Mouse (Mus musculus) limb, embryonic 15.5 days (tissue): Measurements from ENCODE around the gene Itih4. TPM values are rescaled to one million over a fixed set of nuclear protein-coding genes. Genes with fewer than 3 reads are reported as not detected.
A peak's percentile ranks its signal among the peaks of the same experiment; 100 is the strongest.

ENCODE experiments used
- ATAC-seq: fragments of 200-750 bp; cut with Nextera tagmentation; 2 replicates; pipeline ENCODE4 v1.8.0; 2017; ENCODE audit warnings: low read depth, moderate TSS enrichment; ENCODE audit not compliant: insufficient number of reproducible peaks, low FRiP score, low TSS enrichment
- H3K27ac ChIP-seq: fragments of 300-500 bp; sonication (generic); 2 replicates; pipeline ENCODE4 v1.5.1; 2015; ENCODE audit warnings: moderate library complexity, mild to moderate bottlenecking, inconsistent platforms
- H3K27me3 ChIP-seq: fragments of 300-500 bp; sonication (generic); 2 replicates; pipeline ENCODE4 v1.6.1; 2015; ENCODE audit warnings: inconsistent platforms
- H3K36me3 ChIP-seq: fragments of 300-500 bp; sonication (generic); 2 replicates; pipeline ENCODE4 v1.6.1; 2015; ENCODE audit warnings: inconsistent platforms
- H3K4me1 ChIP-seq: fragments of 300-500 bp; sonication (generic); 2 replicates; pipeline ENCODE4 v1.6.1; 2015; ENCODE audit warnings: inconsistent platforms
- H3K4me2 ChIP-seq: fragments of 300-500 bp; sonication (generic); 2 replicates; pipeline ENCODE4 v1.6.1; 2015; ENCODE audit warnings: mild to moderate bottlenecking, inconsistent platforms
- H3K4me3 ChIP-seq: fragments of 300-500 bp; sonication (generic); 2 replicates; pipeline ENCODE4 v1.5.1; 2015; ENCODE audit warnings: mild to moderate bottlenecking, inconsistent platforms
- H3K9ac ChIP-seq: fragments of 300-500 bp; sonication (generic); 2 replicates; pipeline ENCODE4 v1.6.1; 2015; ENCODE audit warnings: inconsistent platforms
- H3K9me3 ChIP-seq: fragments of 300-500 bp; sonication (generic); 2 replicates; pipeline ENCODE4 v1.6.1; 2016; ENCODE audit warnings: inconsistent platforms
- WGBS: fragments of 180-500 bp; shearing (Covaris S2); methylation state at CpG from one replicate; pipeline ENCODE4 v1.1.7; 2015; 5-methylcytosine and 5-hydroxymethylcytosine counted together
- polyA plus RNA-seq: library from polyadenylated mRNA; unstranded; fragments of >200 nt; fragmentation: Nextera tagmentation; extraction: Ambion mirVana; gene quantifications from 2 replicates; pipeline ENCODE4 v1.2.1, GENCODE M21; 2015

Itih4 gene
- polyA plus RNA-seq, 1 experiment from 2014 or later = 0.28 TPM

DNA sequence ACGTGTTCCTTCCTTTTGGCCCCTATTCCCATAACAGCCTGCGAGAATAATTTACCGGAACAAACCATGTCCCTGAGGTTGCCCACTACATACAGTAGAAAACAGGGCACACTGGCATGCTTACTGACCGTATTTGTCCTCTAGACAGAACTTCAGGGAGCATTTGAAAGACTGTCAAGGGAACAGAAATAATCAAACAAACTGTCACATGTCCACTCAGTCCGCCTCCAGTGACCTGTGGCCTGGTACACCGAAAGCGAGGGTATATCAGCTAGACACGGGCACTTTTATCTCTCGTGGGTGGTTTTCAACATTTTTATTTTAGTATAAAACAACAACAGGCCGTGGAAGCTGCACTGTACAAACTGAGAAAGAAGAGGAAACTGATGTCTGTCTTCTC is 17.4 kb upstream of the Itih4 start:
- no peak overlapping the region for H3K27ac ChIP-seq
- peaks cover 20% of the 10 kb centered on the region for H3K4me1 ChIP-seq
- no peak for ATAC-seq

DNA sequence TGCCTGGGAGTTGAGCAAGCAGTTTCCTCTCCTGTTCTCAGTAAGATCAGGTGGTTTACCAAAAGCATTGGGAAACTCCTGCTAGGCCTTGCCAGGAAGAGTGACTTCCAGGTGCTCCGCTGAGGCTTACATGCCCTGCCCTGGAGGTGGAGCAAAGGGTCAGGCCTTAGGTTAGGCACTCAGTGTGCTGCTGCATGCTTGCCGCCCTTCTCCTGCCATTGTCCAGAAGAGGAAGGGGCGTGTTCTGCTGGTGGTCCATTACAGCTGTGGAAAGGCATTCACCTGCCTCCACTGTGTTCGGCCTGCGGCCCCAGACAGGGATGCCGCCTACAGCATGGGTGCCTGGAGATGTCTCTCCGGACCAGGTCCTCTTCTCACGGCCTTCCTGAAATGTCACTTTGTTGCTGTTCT is 16.9 kb upstream of the Itih4 start:
- no peak overlapping the region for H3K4me2 ChIP-seq
- peaks cover 43% of the 10 kb centered on the region for H3K36me3 ChIP-seq
- peaks cover 22% of the 10 kb centered on the region for H3K4me1 ChIP-seq
- H3K27me3 ChIP-seq = no peaks in the 10 kb centered on the region
- ATAC-seq = no peak
- peak overlapping the region; percentile 86 for H3K27ac ChIP-seq
- no peak overlapping the region for H3K9ac ChIP-seq
- H3K4me3 ChIP-seq = no peak overlapping the region
- 82% methylated on average over 8 of the region's 8 CpGs for WGBS
- no peaks in the 10 kb centered on the region for H3K9me3 ChIP-seq

More for the DNA sequence above, 17.4 kb upstream of the Itih4 start:
- no peak overlapping the region for H3K4me3 ChIP-seq
- peaks cover 46% of the 10 kb centered on the region for H3K36me3 ChIP-seq
- H3K27me3 ChIP-seq = no peaks in the 10 kb centered on the region
- WGBS = 84% methylated on average over 10 of the region's 10 CpGs
- no peak overlapping the region for H3K4me2 ChIP-seq
- H3K9ac ChIP-seq = no peak overlapping the region
- H3K9me3 ChIP-seq = no peaks in the 10 kb centered on the region

DNA sequence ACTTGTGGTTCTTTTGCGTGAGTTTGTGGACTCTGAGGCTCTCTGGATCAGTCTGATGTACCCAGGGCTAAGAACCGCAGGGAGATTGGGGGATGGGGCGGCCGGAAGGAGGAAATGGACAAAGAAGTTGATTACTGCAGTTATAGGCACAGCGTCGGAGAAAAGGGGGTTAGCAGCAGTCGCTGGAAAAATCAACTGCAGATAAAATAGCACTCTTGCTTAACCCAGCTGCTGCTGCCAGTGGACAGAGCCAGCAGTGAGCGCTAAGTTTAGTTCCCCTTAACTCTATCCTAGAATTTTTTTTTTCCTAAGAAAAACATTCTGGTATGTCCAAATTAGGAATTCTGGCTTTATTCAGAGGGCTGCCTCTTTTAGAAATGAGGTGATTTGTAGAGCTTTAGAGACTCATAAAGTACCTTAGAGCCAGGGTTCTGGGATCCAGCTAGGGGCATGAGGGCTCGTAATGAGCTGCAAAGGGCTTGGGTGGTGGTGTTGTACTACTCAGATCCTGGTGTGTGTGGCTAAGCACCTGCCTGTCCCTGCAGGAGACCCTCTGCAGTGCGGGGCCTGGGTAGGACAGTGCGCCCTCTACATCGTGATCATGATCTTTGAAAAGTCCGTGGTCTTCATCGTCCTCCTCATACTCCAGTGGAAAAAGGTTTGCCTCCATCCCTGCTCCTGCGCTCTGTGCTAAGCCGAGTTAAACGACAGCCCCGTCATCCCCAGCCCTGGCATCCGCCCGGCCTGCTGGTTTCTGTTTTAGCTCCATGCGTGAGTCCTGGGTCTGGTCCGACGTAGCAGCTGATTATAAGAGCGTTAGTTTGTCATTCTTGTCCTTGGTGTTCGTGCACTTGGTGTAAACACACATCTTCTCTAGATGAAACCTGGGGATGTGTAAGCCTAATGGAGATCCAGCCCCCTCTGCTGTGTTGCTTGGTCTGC is 15.8 kb upstream of the Itih4 start:
- Histone ChIP-seq H3K9me3 (no peaks in the 10 kb centered on the region), H3K4me1 (peaks cover 22% of the 10 kb centered on the region), H3K4me2 (peak overlapping the region; percentile 19; the same call in 1 of the 2 replicates), H3K27ac (peak overlapping the region; percentile 86), H3K27me3 (no peaks in the 10 kb centered on the region), H3K9ac (no peak overlapping the region), H3K36me3 (peaks cover 40% of the 10 kb centered on the region), H3K4me3 (no peak overlapping the region)
- 52% methylated on average over 25 of the region's 25 CpGs for WGBS
- ATAC-seq = peak; percentile 68

DNA sequence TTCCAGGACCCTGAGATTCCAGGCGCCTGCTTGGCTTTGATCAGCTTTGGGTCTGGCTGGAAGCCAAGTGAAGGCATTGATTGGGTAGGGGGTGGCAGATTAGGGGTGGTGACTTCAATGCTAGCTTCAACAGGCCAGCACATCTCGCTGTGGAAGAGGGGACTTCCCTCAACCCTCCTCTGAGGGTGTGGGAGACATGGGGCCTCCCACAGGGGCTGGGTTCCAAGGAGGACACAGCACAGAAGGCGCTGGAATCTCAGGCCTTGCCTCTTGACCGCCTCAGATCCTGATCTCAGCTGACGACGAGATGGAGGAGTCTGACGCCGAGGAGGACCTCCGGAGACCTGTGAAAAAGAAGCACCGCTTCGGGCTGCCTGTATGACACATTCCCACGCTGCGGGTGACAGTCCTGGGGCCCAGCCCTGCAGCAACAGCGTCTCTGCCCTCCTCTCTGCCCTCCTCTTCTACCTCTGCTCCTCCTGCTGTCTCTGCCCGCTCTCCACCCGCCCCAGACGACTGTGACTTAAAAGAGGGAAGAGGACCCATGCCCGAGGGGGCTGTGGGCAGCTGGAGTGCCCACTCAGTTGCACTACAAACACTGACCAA is 12.1 kb upstream of the Itih4 start:
- 78% methylated on average over 18 of the region's 18 CpGs for WGBS

DNA sequence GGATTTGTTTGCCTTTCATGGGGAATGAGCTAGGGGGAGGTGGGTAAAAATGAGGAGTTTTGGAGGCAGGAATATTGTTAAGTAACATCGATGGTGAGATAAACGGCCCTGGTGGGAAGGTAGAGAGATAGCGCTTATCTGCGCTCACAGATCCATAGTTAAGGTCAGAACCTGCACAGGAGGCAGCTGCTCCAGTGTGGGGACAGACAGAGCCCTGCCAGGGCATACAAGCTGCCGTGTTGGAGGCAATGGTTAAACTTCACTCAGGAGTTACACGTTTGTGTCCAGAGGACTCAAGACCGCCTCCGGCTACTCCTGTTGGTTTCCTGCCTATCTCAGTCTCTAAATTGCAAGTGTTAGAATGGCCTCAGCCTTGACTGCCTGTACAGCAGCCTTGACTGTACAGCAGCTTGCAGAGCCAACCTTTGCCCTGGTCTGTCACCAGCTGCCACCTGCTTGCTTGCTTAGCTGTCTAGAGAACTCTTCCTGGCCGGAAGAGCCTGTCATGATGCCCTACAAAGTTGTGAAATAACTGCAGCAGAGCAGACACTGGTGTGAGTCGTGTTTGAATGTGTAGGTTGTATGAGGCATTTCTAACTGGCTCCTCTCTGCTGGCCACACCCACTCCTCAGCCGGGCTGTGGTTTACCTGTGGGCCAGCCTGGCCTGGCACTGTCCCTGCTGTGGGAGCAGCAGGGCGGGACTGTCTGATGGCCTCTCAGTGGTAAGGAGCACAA is 11.0 kb upstream of the Itih4 start:
- no peak overlapping the region for H3K4me2 ChIP-seq
- no peak for ATAC-seq
- H3K4me3 ChIP-seq = no peak overlapping the region
- peaks cover 29% of the 10 kb centered on the region for H3K4me1 ChIP-seq
- 86% methylated on average over 12 of the region's 12 CpGs for whole genome bisulfite sequencing
- H3K9me3 ChIP-seq = no peaks in the 10 kb centered on the region
- H3K27ac ChIP-seq = no peak overlapping the region
- peaks cover 34% of the 10 kb centered on the region for H3K36me3 ChIP-seq
- H3K27me3 ChIP-seq = no peaks in the 10 kb centered on the region
- H3K9ac ChIP-seq = no peak overlapping the region

More for the DNA sequence above, 12.1 kb upstream of the Itih4 start:
- Histone ChIP-seq H3K27me3 (no peaks in the 10 kb centered on the region), H3K9me3 (no peaks in the 10 kb centered on the region), H3K36me3 (peaks cover 32% of the 10 kb centered on the region), H3K27ac (no peak overlapping the region), H3K4me1 (peaks cover 28% of the 10 kb centered on the region), H3K4me2 (no peak overlapping the region), H3K9ac (no peak overlapping the region), H3K4me3 (no peak overlapping the region)
- ATAC-seq = no peak

DNA sequence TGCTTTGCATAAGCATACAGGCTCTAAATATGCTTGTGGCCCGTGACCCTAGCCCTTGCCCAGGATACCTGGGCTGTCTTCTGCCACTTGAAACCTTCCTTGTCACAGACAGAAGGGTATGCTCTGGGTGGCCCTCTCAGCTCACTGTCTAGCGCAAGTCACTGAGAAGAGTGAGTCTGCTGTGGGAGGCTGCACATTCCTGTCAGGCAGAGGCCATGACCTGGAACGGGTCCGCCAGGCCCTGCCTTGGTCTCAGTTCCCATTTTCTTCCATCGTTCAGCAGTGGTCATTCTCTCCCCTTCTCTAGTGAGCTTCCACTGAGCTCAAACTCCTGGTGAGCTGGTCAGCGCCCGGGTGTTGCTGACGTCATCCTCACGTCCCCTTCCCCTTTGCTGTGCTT is 10.3 kb upstream of the Itih4 start:
- Histone ChIP-seq H3K4me2 (no peak overlapping the region), H3K36me3 (peaks cover 34% of the 10 kb centered on the region), H3K27ac (no peak overlapping the region), H3K9ac (no peak overlapping the region), H3K4me3 (no peak overlapping the region), H3K4me1 (peaks cover 24% of the 10 kb centered on the region), H3K9me3 (no peaks in the 10 kb centered on the region), H3K27me3 (no peaks in the 10 kb centered on the region)
- no peak for ATAC-seq
- 81% methylated on average over 9 of the region's 9 CpGs for WGBS

DNA sequence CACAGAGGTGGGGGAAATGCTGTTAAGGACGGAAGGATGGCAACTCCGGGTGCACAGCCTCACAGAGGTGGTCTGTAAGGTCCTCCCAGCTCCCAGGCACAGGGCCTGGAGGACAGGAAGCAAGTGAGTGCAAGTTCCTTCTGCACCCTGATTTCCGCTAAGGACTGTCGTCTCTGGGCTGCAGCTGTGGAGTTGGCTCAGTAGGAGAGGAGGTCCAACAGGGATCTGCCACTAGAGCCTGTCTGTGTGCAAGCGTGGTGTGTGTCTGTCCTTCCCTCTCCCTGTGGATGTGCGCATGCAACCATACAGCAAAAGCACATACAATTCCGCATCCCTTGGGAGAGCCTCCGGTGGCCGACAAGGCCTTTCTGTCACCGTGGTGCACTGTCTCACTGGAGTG is 9.8 kb upstream of the Itih4 start:
- H3K27me3 ChIP-seq = no peaks in the 10 kb centered on the region
- peaks cover 34% of the 10 kb centered on the region for H3K36me3 ChIP-seq
- no peak for ATAC-seq
- no peak overlapping the region for H3K4me2 ChIP-seq
- H3K27ac ChIP-seq = no peak overlapping the region
- H3K9me3 ChIP-seq = no peaks in the 10 kb centered on the region
- no peak overlapping the region for H3K4me3 ChIP-seq
- WGBS = 80% methylated on average over 10 of the region's 10 CpGs
- peaks cover 21% of the 10 kb centered on the region; the same call in 1 of the 2 replicates for H3K4me1 ChIP-seq
- no peak overlapping the region for H3K9ac ChIP-seq

DNA sequence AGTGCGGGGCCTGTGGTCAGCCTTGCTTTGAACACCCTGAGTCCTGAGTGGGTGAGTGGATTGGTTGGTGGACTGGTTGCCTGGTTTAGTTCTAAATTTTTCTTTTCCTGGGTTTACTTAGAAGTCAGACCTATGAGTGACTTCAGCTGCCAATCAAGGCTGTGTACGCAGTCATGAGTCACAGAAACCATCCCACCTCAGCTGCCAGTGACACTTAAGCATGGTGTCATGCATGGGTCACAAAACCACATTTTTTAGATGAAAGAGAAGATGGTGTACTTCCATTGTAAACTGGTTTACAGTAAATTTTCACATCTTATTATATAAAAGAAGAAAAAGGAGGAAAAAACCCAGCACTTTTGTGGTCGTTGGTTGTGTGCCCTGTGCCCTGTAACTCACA is 8.4 kb upstream of the Itih4 start:
- Histone ChIP-seq H3K36me3 (peaks cover 30% of the 10 kb centered on the region), H3K27me3 (no peaks in the 10 kb centered on the region), H3K4me1 (peaks cover 21% of the 10 kb centered on the region; the same call in 1 of the 2 replicates), H3K4me2 (no peak overlapping the region), H3K9ac (no peak overlapping the region), H3K4me3 (no peak overlapping the region), H3K9me3 (no peaks in the 10 kb centered on the region), H3K27ac (no peak overlapping the region)
- ATAC-seq = no peak
- 91% methylated on average over 3 of the region's 3 CpGs for WGBS

DNA sequence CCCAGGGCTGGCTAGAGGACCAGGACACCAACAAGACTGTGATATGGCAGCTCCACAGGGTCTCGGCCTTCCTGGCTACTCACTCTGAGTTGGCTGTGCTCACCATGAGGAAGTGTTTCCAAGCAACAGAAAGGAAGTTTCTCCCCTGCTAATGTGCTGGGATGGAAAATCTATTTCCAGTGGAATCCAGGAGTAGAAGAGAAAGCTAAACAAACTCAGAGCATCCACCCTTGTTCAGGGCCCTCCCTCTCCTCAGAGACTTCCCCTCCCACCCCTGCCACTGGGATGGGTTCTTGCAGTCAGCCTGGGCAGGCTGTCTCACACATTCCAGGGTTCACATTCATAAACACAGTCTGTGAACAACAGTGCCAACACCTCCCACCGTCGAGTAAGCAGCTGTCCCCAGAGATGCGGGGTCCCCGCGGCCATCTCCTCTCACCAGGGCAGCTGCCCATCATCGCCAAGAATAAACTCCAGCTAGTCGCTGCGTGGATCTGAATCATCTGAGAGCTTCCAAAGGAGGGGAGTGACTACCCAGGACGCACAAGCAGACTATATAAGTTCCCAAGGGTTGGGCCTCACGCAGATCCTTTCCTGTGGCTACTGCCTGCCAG is 7.2 kb upstream of the Itih4 start, which contains the start of gene Mustn1:
Gene Mustn1 (plus strand): TSS at position 243 of the 614 bp plus-strand sequence.
- H3K36me3 ChIP-seq = peaks cover 21% of the 10 kb centered on the region
- 67% methylated on average over 11 of the region's 11 CpGs for WGBS
- no peaks in the 10 kb centered on the region for H3K27me3 ChIP-seq
- no peak within 1 kb of the TSS for H3K4me2 ChIP-seq
- peak; percentile 62 for ATAC-seq
- no peak within 1 kb of the TSS for H3K4me3 ChIP-seq
- H3K9me3 ChIP-seq = no peaks in the 10 kb centered on the region
- no peak within 1 kb of the TSS for H3K9ac ChIP-seq
- peaks cover 19% of the 10 kb centered on the region; the same call in 1 of the 2 replicates for H3K4me1 ChIP-seq
- peak within 1 kb of the TSS; percentile 68 for H3K27ac ChIP-seq

DNA sequence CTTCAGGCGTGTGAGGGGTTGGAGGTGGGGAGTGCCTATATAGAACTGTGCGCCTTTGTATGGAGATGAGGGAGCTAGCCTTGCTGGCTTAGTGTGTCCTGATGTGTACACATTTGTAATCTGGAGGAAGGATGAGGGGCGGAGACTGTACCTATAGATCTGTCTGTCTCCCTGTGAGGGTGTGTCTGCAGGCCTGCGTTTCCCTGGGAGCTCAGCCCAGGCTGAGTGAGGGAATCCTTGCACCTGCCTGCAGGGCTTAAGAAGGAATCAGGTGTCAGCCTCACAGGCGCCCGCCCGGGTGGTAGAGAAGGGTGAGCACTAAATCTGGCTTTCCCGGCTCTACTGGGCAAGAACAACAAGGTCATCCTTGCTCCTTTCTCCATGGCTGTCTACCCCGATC is 6.5 kb upstream of the Itih4 start:
- Histone ChIP-seq H3K4me2 (no peak overlapping the region), H3K4me1 (peaks cover 19% of the 10 kb centered on the region; the same call in 1 of the 2 replicates), H3K9ac (no peak overlapping the region), H3K4me3 (no peak overlapping the region), H3K27me3 (no peaks in the 10 kb centered on the region), H3K36me3 (peaks cover 17% of the 10 kb centered on the region), H3K27ac (peak overlapping the region; percentile 68), H3K9me3 (no peaks in the 10 kb centered on the region)
- peak; percentile 30; the same call in 1 of the 2 replicates for ATAC-seq
- WGBS = 52% methylated on average over 9 of the region's 9 CpGs

DNA sequence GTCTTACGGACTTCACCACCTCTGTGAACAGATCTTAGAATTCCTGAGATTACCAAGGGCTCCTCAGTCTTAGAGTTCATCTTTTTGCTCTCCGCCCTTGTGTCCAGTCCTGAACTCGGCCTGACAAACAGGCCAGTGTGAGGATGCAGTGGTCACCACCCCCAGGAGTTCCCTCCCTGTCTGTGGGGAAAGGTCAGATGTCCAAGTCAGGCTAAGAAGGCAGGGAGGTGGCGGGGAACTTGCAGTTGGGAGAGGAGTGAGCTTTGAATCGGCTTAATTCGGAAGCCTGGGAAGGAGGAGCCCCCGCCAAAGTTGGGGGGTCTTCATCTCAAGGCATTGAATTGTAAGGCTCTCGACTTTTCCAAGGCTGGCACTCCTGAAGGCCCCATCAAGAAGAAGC is 6.0 kb upstream of the Itih4 start:
- H3K4me1 ChIP-seq = peaks cover 19% of the 10 kb centered on the region; the same call in 1 of the 2 replicates
- 74% methylated on average over 8 of the region's 8 CpGs for WGBS

More for the DNA sequence above, 6.0 kb upstream of the Itih4 start:
- no peaks in the 10 kb centered on the region for H3K9me3 ChIP-seq
- peak overlapping the region; percentile 68; the same call in 1 of the 2 replicates for H3K27ac ChIP-seq
- H3K9ac ChIP-seq = no peak overlapping the region
- no peak overlapping the region for H3K4me2 ChIP-seq
- ATAC-seq = no peak
- H3K36me3 ChIP-seq = peaks cover 14% of the 10 kb centered on the region
- no peaks in the 10 kb centered on the region for H3K27me3 ChIP-seq
- H3K4me3 ChIP-seq = no peak overlapping the region
